Mouse (Mus musculus): ENCODE data around the gene Cd6.

The Cd6 gene

GRCm38 (mm10) chr19:10829436-10830175 is at the start of gene Cd6:
Gene Cd6 (minus strand): TSS chr19:10830058.
- DNase-seq (ENCODE audit: low read depth), result peak; percentile 82

- no peak for DNase-seq (ENCODE audit: low read depth)
Measured at GRCm38 (mm10) chr19:10878201-10878837, 48.5 kb upstream of the Cd6 start.

DNA sequence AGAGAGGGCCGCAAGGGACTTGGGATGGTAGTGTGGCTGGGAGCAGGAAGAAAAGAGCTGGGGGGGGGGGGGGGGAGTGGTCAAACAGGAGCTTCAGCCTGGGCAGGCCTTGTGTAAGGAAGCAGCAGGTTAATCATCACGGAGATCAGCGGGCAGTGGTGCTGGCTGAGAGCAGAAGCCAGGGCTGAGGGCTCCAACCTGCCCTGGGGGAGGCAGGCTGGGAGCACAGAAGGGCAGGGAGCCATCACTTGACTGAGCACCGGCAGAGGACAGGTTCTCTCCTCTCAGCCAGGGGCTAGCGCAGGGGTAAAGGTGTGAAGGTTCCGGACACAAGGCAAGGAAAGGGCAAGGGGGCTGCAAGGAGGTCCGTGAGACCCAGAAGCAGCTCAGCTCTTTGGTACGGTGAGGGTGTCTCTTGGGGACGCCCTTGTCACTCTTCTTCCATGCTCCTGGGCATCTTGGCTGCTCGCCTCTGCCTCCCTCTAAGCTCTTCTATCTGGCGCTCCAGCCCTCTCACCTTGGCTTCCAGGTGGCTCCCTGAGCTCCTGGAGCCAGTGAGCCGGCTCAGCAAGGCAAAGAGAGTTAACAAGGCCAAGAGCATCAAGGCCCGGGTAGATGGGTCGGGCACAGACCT is 41.6 kb upstream of the Cd6 start:
- no peak for DNase-seq (ENCODE audit: low read depth)

DNA sequence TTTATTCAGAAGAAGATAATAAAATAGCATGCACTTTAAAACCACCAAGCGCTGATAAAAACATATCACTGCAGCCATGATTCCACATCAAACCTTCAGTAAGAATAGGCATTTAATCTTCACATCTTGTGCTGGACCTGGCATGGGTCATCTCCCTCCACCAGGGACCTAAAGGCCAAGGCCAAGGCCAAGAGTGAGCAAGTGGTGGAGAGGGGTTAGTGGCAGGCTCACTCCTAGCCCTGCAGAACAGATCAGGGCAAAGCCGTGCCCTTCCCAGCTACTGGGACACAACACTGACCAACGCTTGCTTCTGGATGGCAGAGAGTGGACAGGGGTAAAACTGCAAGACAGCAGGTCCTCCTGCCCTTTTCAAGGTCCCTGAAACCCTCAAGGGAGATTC is 40.8 kb upstream of the Cd6 start:
- DNase-seq (ENCODE audit: low read depth), result no peak

DNA sequence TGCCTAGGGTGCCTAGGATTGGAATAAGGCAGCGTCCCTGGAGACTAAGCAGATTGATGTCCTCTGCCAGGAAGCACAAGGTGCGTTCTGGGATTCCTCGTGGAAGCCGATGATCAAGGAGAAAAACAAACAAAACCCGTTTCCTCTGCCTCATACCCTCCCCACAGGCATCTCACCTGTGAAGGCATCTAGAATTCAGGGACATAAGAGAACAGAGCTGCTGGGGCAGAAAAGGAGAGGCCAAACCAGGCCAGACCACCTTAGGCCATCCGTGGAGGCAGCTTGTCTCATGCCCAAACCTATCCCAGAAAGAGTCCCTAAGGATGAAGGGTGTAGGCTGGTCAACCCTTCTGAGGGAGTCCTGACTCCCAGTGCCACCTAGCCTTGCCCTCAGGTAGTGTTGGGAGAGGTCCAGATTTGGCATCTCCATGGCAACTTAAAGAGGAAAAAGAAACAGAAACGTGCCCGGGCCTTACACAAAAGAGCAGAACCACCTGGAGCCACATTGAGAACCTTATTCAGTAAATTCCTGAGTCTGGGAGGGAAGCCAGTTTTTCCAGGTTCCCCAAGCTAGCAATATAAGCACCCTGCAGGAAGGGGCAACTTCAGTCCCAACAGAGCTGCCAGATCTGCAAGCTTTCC is 40.1 kb upstream of the Cd6 start, which contains the start of gene Tmem132a:
Gene Tmem132a, minus strand, starts transcription at position 55 of the 642 bp plus-strand sequence.
- DNase-seq (ENCODE audit: low read depth), result no peak

DNA sequence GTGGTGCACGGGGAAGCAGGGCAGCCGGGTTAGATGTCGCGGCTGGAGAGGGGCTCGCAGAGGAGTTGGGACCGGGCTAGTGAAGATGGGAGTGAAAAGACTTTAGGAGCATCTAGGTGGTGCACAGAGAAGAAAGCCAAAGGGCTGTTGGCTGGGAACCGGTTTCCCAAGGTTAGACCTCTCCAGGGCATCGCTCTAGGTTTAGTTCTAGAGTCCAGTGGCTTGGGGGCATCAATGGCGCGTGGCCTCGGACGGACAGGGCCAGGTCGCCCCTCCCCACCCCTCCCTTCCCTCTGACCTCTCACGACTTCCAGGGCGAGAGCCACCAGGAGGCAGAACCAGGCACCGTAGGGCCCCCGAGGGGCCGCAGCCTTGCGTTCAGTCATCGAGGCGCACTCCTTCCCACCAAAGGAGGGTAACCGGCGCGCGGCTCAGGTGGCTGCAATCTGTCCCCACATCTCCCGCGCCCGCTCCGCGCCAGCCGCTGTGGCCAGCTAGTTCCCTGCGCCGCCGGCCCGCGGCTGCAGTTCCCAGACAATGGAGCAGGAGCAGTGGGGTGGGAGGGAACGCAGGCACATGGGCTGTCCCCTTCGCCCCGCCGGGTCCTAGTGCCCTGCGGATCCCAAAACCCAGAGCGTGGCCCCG is 39.5 kb upstream of the Cd6 start:
- peak; percentile 47 for DNase-seq (ENCODE audit: low read depth)

GRCm38 (mm10) chr19:10868623-10869141 is 38.8 kb upstream of the Cd6 start:
- DNase-seq (ENCODE audit: low read depth), result no peak

DNA sequence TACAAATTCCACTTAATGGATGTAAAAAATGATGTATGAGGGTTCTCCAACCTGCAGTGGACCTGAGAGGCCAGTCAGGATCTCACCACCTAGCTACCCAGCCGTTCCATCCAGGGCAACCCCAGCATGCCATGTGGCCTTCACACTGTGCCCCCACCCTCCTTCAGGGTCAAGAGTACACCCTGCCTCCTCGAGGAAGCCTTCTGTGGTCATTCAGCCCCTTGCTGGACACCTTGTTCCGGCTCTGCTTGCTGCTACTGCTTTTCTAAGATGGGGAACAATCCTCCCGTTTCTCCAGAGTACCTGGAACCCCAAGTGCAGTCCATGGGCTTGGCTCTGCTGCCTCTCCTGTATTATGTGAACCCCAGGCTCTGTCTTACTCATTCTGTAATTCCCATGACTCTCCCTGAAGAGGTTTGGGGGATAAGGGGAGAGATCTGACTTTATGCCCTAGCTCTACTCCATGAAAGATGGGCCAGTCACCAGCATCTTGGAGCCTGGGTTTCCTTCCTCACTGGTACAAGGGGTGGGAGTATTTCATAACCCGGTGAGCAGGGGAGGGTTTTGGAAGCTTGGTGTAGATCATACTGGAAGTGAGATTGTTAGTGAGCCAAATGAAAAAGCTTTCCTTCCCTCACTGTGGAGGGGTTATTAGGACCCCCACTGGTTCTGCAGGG is 38.2 kb upstream of the Cd6 start:
- DNase-seq (ENCODE audit: low read depth), result no peak

GRCm38 (mm10) chr19:10866351-10866750 is 36.5 kb upstream of the Cd6 start:
- DNase-seq (ENCODE audit: low read depth), result no peak

DNA sequence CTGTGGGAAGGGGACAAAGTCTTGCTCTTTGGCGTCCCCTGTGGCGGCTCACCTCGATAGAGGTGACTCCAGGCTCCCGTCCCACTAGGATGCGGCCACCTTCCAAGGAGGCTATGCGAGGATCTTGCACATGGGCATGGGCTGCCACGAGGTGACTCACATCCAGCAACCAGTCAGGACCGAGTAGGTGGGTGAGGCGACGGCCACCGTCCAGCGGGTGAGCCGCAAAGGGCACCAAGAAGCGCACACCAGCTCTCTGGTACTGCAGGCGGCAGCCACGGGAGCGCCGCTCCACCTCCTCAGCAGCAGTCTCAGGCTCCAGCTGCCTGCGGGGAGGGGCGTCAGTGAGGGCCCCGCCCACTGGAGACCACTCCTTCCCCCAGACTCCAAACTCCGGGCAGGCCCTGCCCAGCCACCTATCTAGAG is 30.2 kb upstream of the Cd6 start:
- DNase-seq (ENCODE audit: low read depth), result no peak

- DNase-seq (ENCODE audit: low read depth), result no peak
Measured at GRCm38 (mm10) chr19:10856520-10856919, 26.7 kb upstream of the Cd6 start.

DNA sequence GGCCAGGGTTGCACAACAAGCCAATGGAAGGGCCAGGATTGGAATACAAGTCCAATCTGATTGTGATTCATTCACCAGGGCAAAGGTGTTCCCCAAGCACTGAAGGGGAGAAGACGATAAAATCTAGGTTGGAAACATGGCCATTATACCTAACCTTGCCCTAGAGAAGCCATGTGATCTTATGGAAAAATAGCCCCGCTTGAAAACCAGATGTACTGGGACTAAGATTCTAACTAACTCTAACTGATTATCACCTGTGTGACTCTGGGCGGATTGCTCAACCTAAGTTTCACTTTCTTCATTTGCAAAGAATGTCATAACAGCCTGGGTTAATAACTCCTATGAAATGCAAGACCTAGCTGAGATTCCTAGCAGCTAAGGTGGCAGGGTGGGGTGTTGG is 25.6 kb upstream of the Cd6 start:
- DNase-seq (ENCODE audit: low read depth), result no peak

DNA sequence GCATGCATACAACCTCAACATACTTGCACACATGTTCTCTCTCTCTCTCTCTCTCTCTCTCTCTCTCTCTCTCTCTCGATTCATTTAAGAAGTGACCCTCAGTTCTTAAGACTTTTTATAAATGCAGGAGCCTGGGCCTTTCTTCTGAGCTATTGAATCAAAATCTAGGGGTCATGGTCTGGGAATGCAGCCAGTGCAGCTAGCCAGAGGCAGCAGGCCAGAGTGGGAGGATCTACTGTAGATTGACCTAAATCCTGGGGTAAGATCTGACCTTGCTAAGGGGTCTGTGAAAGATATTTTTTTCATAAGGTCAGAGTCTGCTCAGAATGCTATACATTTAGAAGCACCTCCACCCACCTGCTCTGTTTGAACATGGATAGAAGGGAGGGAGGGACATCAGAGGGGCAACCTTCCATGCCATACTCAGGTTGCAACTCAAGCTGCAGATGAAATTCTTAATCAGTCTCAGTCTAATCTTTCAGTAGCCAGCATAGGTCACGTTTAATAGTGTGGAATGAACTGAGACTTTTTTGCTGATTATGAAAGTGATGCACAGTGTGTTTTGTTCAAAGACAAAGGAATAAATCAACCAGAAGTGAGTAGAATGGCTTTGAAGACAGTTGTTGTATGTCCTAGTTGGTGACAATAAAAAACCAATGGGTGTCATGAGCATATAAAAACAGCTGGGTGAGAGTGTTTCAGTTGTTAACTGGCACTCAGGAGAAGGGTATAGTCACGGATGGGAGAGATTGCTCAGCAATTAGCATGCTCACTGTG is 17.6 kb upstream of the Cd6 start:
- DNase-seq (ENCODE audit: low read depth), result no peak

DNA sequence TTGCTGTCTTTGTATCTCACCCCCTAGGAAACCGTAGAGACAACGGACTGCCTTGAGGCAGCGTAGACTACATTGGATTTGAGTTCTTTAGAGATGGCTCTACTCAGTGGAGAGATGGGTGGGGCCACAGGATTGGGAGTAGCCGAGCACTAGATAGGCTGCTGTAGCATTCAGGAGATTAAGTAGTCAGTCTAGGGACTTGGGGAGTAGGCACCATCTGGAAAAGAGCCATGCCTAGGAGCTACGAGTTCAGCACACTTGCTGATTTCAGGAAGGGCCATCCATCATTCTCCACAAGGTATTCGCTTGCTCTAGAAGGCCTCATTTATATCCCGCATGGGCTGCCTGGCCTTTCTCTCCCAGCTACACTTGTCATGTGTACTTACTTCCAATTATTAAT is 16.3 kb upstream of the Cd6 start:
- DNase-seq (ENCODE audit: low read depth), result no peak

DNA sequence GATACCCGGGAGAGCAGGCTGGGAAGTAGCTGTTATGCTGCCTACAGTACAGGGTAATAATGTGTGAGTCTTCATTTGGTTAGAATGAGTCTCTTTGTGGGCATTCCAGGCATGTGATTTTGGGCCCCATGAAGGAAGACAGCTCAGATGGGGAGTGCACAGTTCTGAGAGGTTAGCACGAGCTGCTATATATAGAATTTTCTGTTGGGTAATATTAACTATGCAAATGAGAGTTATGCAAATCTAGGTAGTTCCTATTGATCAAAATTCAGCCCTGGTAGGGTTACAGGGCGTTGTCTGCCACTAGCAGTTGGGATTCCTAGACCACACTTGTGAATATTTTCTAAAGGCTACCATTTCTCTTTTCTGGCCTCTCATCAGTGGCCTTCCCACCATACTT is 15.6 kb upstream of the Cd6 start:
- no peak for DNase-seq (ENCODE audit: low read depth)

GRCm38 (mm10) chr19:10844206-10844605 is 14.3 kb upstream of the Cd6 start:
- no peak for DNase-seq (ENCODE audit: low read depth)

GRCm38 (mm10) chr19:10842914-10843313 is 13.1 kb upstream of the Cd6 start:
- peak; percentile 48 for DNase-seq (ENCODE audit: low read depth)

- peak; percentile 84 for DNase-seq (ENCODE audit: low read depth)
Measured at GRCm38 (mm10) chr19:10841721-10842626, 12.1 kb upstream of the Cd6 start.
